Mouse (Mus musculus) forebrain, embryonic 13.5 days (tissue): ENCODE data around the gene Ifitm3. TPM values are rescaled to one million over a fixed set of nuclear protein-coding genes. Genes with fewer than 3 reads are reported as not detected.
"Not testable (repeated sequence)": the region's sequence is repeated elsewhere in the genome, so short reads cannot be mapped to it uniquely, and the experiment has no call there.

ENCODE experiments used
- ATAC-seq: fragments of 200-750 bp; cut with Nextera tagmentation; 2 replicates; pipeline ENCODE4 v1.8.0; 2017
- H3K27ac ChIP-seq: fragments of 300-500 bp; sonication (generic); 2 replicates; pipeline ENCODE4 v1.5.1; 2015; ENCODE audit warnings: inconsistent platforms, mild to moderate bottlenecking, moderate library complexity
- H3K27me3 ChIP-seq: fragments of 300-500 bp; sonication (generic); 2 replicates; pipeline ENCODE4 v1.6.1; 2015; ENCODE audit warnings: mild to moderate bottlenecking, inconsistent platforms
- H3K36me3 ChIP-seq: fragments of 300-500 bp; sonication (generic); 2 replicates; pipeline ENCODE4 v1.6.1; 2015; ENCODE audit warnings: mild to moderate bottlenecking, inconsistent platforms; ENCODE audit not compliant: poor library complexity, severe bottlenecking
- H3K4me1 ChIP-seq: fragments of 300-500 bp; sonication (generic); 2 replicates; pipeline ENCODE4 v1.6.1; 2015; ENCODE audit warnings: inconsistent platforms
- H3K4me2 ChIP-seq: fragments of 300-500 bp; sonication (generic); 2 replicates; pipeline ENCODE4 v1.6.1; 2015; ENCODE audit warnings: inconsistent platforms, mild to moderate bottlenecking, moderate library complexity
- H3K4me3 ChIP-seq: fragments of 300-500 bp; sonication (generic); 2 replicates; pipeline ENCODE4 v1.5.1; 2015; ENCODE audit warnings: mild to moderate bottlenecking, inconsistent platforms
- H3K9ac ChIP-seq: fragments of 300-500 bp; sonication (generic); 2 replicates; pipeline ENCODE4 v1.6.1; 2015; ENCODE audit warnings: mild to moderate bottlenecking, inconsistent platforms
- H3K9me3 ChIP-seq: fragments of 300-500 bp; sonication (generic); replicated peaks from 2 replicates; pipeline ENCODE4 v1.6.1; 2016; ENCODE audit warnings: inconsistent platforms
- WGBS: fragments of 180-500 bp; shearing (Covaris S2); methylation state at CpG from one replicate; pipeline ENCODE4 v1.1.7; 2015; 5-methylcytosine and 5-hydroxymethylcytosine counted together
- polyA plus RNA-seq: library from polyadenylated mRNA; unstranded; fragments of >200 nt; fragmentation: Nextera tagmentation; extraction: Ambion mirVana; gene quantifications from 2 replicates; pipeline ENCODE4 v1.2.1, GENCODE M21; 2015

Ifitm3 gene
- polyA plus RNA-seq, 1 experiment from 2014 or later: 18.1 TPM

DNA sequence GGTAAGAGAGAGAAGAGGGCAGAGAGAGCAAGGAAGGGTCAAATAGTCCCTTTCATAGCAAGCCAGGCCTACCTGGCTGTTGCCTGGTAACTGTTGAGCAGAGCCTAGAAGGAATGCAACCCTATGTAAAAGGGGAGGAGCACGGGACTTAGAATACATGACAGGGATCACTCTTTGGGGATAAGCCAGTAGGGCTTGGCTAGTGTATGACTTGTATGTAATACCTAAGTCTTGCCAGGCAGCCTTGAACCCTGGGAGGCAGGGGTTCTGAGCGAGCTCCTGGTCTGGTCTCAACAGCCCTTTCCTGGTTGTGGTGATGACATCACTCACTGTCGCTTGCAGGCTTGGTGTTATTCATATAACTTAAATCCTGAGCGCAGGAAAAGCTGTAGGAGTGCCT is 21.5 kb downstream of the Ifitm3 start:
- no peak for ATAC-seq
- Histone ChIP-seq H3K36me3 (no peaks in the 10 kb centered on the region), H3K9me3 (no peaks in the 10 kb centered on the region), H3K4me2 (no peak overlapping the region), H3K4me3 (no peak overlapping the region), H3K27ac (no peak overlapping the region), H3K27me3 (no peaks in the 10 kb centered on the region), H3K9ac (no peak overlapping the region), H3K4me1 (no peaks in the 10 kb centered on the region)
- 83% methylated on average over 4 of the region's 4 CpGs for WGBS

DNA sequence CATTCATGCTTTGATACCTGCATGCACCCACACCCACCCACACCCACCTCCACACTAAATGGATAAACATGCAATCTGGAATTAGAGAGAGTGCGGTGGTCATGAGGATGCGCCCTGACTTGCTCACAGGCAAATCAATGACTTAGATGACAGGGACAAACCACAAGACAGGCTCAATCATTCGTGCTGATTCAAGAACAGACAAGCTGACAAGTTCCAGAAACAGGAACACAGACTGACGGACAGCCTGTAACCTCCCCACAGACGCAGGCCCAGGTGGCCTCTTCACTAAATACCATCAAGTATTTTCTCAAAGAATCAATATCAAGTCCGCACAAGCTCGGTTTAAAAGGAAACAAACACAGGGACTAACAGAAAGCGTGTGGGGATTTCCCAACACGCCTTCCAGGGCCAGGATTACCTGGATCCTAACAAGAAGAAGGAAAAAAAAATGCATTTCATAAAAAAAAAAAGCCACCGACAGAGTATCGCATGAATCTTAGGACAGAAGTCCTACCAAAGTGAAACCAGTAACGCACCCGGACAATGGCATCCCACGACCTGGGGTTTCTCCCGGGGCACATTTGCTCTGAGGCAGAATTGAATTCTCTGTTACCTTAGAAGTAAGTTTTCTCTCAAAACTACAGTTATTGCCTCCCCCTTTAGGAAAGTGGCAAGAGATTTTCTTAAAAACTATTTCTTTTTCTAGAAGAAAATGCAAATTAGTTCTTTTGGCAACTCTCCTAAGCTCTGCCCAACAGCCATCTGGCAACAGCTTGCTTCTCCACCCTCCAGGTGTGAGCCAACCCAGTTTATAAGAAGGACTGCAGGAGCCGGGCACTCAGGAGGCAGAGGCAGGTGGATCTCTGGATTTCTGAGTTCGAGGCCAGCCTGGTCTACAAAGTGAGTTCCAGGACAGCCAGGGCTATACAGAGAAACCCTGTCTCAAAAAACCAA is 23.1 kb downstream of the Ifitm3 start:
- Histone ChIP-seq H3K27ac (no peak overlapping the region), H3K9me3 (no peaks in the 10 kb centered on the region), H3K4me1 (no peaks in the 10 kb centered on the region), H3K27me3 (no peaks in the 10 kb centered on the region), H3K36me3 (no peaks in the 10 kb centered on the region), H3K4me2 (no peak overlapping the region), H3K9ac (no peak overlapping the region), H3K4me3 (no peak overlapping the region)
- WGBS: 91% methylated on average over 17 of the region's 17 CpGs
- ATAC-seq: no peak

DNA sequence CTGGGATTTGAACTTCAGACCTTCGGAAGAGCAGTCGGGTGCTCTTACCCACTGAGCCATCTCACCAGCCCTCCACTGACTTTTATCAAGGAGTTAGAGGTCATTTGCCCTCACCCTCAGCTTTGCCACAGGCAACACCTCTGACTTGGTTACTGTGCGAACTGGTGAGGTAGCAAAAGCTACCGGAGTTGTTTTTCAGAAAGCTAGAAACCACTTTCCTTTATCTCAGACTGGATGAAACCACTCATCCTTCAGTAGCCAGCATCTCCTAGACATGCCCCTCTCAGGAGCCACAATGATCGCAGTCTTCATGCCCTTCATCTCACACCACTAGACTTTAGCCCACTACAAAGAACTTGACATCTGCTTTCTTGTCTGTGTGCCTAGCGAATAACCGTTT is 27.6 kb downstream of the Ifitm3 start:
- Histone ChIP-seq H3K4me2 (no peak overlapping the region), H3K9me3 (no peaks in the 10 kb centered on the region), H3K36me3 (no peaks in the 10 kb centered on the region), H3K27ac (no peak overlapping the region), H3K4me1 (no peaks in the 10 kb centered on the region), H3K9ac (no peak overlapping the region), H3K27me3 (no peaks in the 10 kb centered on the region), H3K4me3 (no peak overlapping the region)
- 91% methylated on average over 7 of the region's 7 CpGs for WGBS
- no peak for ATAC-seq

DNA sequence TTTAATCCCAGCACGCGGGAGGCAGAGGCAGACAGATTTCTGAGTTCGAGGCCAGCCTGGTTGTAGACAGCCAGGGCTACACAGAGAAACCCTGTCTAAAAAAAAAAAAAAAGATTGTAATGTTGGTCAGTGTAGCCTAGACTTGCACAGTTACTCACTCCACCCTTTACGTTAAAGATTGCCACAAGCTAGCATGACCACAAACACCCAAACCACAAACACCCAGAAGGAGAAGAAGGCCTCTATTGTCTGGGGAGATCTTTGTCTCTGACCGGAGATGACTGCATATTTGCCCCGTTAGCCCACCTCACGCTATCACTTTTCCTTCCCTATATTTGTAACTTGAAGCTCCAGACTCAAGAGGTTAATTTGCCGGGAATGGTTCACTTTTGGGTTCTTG is 28.9 kb downstream of the Ifitm3 start:
- Histone ChIP-seq H3K9ac (no peak overlapping the region), H3K4me2 (no peak overlapping the region), H3K4me3 (no peak overlapping the region), H3K9me3 (no peaks in the 10 kb centered on the region), H3K27ac (no peak overlapping the region), H3K27me3 (no peaks in the 10 kb centered on the region), H3K4me1 (no peaks in the 10 kb centered on the region), H3K36me3 (no peaks in the 10 kb centered on the region)
- no peak for ATAC-seq
- 95% methylated on average over 8 of the region's 8 CpGs for WGBS

DNA sequence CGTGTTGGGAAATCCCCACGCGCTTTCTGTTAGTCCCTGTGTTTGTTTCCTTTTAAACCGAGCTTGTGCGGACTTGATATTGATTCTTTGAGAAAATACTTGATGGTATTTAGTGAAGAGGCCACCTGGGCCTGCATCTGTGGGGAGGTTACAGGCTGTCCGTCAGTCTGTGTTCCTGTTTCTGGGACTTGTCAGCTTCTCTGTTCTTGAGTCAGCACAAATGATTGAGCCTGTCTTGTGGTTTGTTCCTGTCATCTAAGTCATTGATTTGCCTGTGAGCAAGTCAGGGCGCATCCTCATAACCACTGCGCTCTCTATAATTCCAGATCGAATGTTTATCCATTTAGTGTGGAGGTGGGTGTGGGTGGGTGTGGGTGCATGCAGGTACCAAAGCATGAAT is 33.9 kb downstream of the Ifitm3 start:
- WGBS: 94% methylated on average over 9 of the region's 9 CpGs
- H3K27me3 ChIP-seq: peaks cover 14% of the 10 kb centered on the region
- not testable (repeated sequence) for ATAC-seq, H3K4me3 ChIP-seq, H3K9ac ChIP-seq, H3K27ac ChIP-seq, H3K36me3 ChIP-seq, H3K4me1 ChIP-seq, H3K4me2 ChIP-seq, H3K9me3 ChIP-seq

DNA sequence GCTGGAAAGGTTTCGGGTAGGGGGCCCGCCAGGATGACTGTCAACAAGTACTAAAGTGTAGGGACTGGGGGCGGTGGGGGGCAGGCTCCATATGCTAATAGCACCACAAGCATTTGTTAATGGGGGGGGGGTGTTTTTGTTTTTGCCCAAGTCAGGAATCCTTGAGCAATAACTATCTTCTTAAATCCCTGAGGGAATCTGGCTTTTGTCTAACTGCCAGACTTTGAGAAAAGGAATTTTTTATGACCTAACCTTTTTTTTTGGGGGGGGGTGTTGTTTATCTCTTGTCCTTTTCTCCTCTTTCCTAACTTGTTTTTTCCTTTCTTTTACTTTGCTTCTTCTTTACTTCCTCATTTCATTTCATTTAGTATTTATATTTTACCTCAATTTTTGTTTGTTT is 35.1 kb downstream of the Ifitm3 start:
- no peak overlapping the region for H3K27ac ChIP-seq
- H3K9ac ChIP-seq: no peak overlapping the region
- H3K4me3 ChIP-seq: no peak overlapping the region
- H3K27me3 ChIP-seq: peaks cover 14% of the 10 kb centered on the region
- H3K4me2 ChIP-seq: no peak overlapping the region
- WGBS: 13% methylated on average over 3 of the region's 3 CpGs
- peaks cover 6% of the 10 kb centered on the region; the same call in 1 of the 2 replicates for H3K4me1 ChIP-seq
- no peaks in the 10 kb centered on the region for H3K9me3 ChIP-seq
- no peaks in the 10 kb centered on the region for H3K36me3 ChIP-seq
- ATAC-seq: no peak

DNA sequence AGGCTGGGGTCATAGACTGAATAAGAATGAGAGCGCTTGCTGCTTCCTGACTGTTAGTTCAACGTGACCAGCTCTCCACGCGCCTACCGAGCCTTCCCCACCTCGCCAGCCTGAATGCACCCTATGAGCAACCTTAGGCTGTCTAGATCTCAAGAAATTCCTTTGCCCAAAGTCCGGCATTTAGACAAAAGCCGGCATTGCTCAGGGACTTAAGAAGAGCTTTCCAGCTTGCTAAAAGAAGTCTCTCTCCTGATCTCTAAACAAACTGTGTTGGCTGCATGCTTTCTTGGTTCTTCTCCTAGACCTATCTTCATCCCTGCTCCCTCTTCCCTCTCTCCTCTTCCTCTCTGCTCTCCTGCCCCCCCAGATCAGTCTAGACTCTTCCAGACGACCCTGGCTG is 35.6 kb downstream of the Ifitm3 start:
- Histone ChIP-seq H3K4me2 (no peak overlapping the region), H3K9ac (no peak overlapping the region), H3K4me3 (no peak overlapping the region), H3K9me3 (no peaks in the 10 kb centered on the region), H3K36me3 (no peaks in the 10 kb centered on the region), H3K4me1 (peaks cover 6% of the 10 kb centered on the region; the same call in 1 of the 2 replicates), H3K27me3 (peaks cover 18% of the 10 kb centered on the region), H3K27ac (no peak overlapping the region)
- ATAC-seq: no peak
- WGBS: 8% methylated on average over 9 of the region's 9 CpGs

DNA sequence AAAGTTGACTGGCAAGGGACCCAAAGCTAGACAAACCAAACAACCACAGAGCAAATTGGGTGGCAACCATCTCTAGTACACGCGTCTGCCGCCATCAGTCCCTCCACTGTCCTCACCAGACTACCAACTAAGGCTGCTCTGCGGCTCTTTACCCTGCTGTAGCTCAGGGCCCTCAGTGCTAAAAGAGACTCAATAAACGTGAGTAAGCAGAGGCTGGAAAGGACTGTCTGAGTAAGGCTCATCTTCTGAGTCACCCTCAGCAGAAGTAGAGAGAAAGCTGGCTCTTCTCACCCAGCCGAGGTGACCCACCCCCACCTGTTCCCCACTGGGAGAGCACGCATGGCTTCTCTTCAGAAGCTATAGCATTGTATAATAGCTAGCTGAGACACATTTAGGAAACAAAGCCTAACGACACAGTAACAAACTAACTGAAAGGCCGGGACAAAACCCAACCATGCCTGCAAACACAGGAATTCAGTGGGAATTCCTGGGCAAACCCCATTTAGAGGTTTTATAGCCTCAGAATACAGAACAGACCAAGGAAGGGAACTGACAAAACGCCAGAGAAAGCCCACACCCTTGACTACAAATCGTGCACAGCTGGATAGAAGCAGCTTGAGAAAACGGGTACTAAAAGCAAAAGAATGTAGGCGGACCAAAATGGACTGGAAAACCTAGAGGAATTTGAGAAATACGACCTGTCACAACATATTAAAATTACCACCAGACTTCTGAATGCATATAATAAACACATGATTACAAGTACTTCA is 37.0 kb downstream of the Ifitm3 start:
- Histone ChIP-seq H3K27me3 (peaks cover 22% of the 10 kb centered on the region), H3K36me3 (no peaks in the 10 kb centered on the region), H3K4me3 (no peak overlapping the region), H3K4me1 (peaks cover 6% of the 10 kb centered on the region; the same call in 1 of the 2 replicates), H3K27ac (no peak overlapping the region), H3K9ac (no peak overlapping the region), H3K9me3 (no peaks in the 10 kb centered on the region), H3K4me2 (no peak overlapping the region)
- ATAC-seq: no peak
- WGBS: 21% methylated on average over 14 of the region's 14 CpGs

DNA sequence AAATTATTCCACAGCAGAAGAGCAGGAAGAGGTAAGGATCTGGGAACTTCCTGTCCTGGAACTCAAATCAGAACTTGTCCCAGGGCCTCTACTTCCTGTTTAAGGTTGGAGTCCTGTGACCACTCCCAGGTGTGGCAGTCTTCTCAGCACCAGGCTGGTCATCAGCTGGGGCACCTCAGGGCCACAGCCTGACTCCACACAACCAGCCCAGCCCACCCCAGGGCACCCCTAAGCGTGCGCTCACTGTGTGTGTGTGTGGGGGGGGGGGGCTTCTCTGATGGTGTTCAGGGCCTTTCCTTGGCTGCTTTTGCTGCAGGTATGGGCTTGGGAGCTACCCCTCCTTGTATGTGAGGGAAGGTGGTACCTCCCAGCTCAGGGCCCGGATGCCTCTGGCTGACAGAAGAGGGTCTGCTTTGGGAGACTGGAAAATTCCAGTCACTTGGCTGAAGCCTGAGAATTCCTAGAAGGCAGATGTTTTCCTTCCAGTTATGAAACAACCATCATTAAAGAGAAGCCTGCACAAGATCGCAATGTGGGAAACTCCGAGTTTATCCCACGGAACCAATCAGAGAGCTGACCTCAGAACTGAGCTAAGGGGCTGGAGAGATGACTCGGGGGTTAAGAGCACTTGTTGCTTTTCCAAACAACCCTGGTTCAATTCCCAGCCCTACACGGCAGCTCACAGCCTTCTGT is 38.9 kb downstream of the Ifitm3 start:
- no peaks in the 10 kb centered on the region for H3K9me3 ChIP-seq
- no peak overlapping the region for H3K9ac ChIP-seq

DNA sequence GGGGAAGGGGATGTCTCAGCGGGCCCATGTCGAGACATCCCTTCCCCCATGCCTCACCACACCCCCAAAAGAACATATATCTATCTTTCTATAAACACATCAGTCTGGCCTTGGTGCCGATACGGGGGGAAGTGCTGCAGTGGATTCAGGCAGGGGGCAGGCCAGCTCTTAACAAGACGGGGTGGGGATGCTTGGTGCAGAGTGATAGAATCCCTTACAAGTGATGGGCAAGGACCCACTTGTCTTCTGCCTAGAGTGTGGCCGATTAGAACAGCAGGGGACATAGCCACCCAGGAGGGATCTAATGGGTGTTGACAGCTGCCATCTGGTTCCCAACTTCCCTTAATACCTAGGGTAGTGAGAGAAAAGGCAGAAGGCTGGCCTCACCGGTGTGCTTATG is 39.6 kb downstream of the Ifitm3 start:
- Histone ChIP-seq H3K4me3 (no peak overlapping the region), H3K36me3 (no peaks in the 10 kb centered on the region), H3K9ac (no peak overlapping the region), H3K9me3 (no peaks in the 10 kb centered on the region), H3K4me1 (peaks cover 14% of the 10 kb centered on the region; the same call in 1 of the 2 replicates), H3K4me2 (no peak overlapping the region), H3K27me3 (peaks cover 22% of the 10 kb centered on the region), H3K27ac (no peak overlapping the region)
- ATAC-seq: no peak
- 56% methylated on average over 7 of the region's 7 CpGs for WGBS

More for the DNA sequence above, 38.9 kb downstream of the Ifitm3 start:
- Histone ChIP-seq H3K27me3 (peaks cover 22% of the 10 kb centered on the region), H3K4me2 (no peak overlapping the region), H3K36me3 (no peaks in the 10 kb centered on the region), H3K4me3 (no peak overlapping the region), H3K27ac (no peak overlapping the region), H3K4me1 (peaks cover 14% of the 10 kb centered on the region; the same call in 1 of the 2 replicates)
- ATAC-seq: no peak
- WGBS: 87% methylated on average over 8 of the region's 8 CpGs

DNA sequence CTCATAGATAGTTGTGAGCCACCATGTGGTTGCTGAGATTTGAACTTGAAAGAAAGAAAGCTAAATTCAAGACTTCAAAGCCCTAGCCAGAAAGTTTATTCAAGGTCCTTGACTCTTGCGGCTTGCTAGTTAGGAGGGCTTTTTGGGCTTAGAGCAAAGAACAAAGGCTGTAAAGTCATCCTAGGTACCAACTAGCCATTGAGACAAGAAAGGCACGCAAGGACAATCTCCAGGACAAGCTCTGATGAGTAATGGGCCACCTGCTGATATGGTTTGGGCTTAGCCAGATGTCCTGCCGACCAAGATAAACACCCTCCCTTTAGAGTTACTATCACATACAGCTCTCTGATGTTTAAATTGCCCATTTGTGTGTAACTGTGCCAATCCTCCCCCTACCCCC is 41.9 kb downstream of the Ifitm3 start:
- H3K36me3 ChIP-seq: not testable (repeated sequence)

More for the DNA sequence above, 41.9 kb downstream of the Ifitm3 start:
- not testable (repeated sequence) for H3K4me3 ChIP-seq, H3K27ac ChIP-seq, ATAC-seq, H3K9ac ChIP-seq, H3K4me2 ChIP-seq, H3K9me3 ChIP-seq
- peaks cover 12% of the 10 kb centered on the region; the same call in 1 of the 2 replicates for H3K4me1 ChIP-seq
- 19% methylated on average over 3 of the region's 3 CpGs for WGBS
- H3K27me3 ChIP-seq: peaks cover 11% of the 10 kb centered on the region; the same call in 1 of the 2 replicates
